ENCODE assay signal across 8 mouse cellular contexts in the genomic region with DNA sequence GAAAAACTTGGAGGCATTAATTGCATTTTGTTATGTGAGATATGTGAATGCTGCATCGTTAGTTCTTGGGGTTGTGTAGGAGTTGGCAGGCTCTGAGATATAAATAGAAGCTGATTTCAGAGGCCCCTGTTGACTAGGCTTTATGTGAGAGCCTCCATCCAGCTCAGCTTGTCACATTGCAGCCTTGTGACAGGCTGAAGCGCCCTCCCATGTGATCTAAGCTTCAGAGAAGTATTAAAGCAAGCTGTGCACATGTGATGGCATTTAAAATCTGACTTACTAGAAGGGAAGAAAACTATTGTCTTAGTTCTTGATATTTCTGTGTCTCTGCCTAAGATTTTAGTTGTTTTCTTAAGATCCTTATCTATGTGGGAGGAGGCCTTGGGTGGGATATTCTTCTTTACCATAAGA. TPM values are rescaled to one million over a fixed set of nuclear protein-coding genes. Genes with fewer than 3 reads are reported as not detected.
A peak's percentile ranks its signal among the peaks of the same experiment; 100 is the strongest.
DNase-seq lines count a peak whose midpoint lies in the region; ATAC-seq and TF ChIP-seq lines count a peak whose summit lies in the region.

No protein-coding gene starts in this region.

- DNase-seq in 3T3-L1 (ENCODE audit: low read depth, low spot score) = peak; percentile 87
- DNase-seq in adrenal gland, postnatal 10 days = peak; percentile 73
- peak; percentile 56 for DNase-seq in embryonic facial prominence, embryonic 10.5 days (ENCODE audit: low spot score)
- peak; percentile 38 for DNase-seq in left cerebral cortex, postnatal 4 days
- peak; percentile 42 for DNase-seq in midbrain, embryonic 10.5 days (ENCODE audit: low spot score)
- DNase-seq in right cerebral cortex, postnatal 4 days = peak; percentile 13

- H3K4me2 ChIP-seq in intestine, postnatal 0 days (replicated peaks; ENCODE audit: low read depth) = peak overlapping the region; percentile 64

- no peak for TF ChIP-seq CTCF in intestine, postnatal 0 days (IDR thresholded peaks at IDR 0.05; ENCODE audit: low read depth)

- no peaks in the 10 kb centered on the region for H3K27me3 ChIP-seq in embryonic facial prominence, embryonic 10.5 days (replicated peaks; ENCODE audit: low read depth, poor library complexity, severe bottlenecking)
- H3K27me3 ChIP-seq in intestine, postnatal 0 days (replicated peaks; ENCODE audit: control insufficient read depth, insufficient read depth, low read length) = no peaks in the 10 kb centered on the region
- no peaks in the 10 kb centered on the region for H3K27me3 ChIP-seq in midbrain, embryonic 10.5 days (ENCODE audit: low read depth, poor library complexity, severe bottlenecking)

- intact Hi-C loops in left cerebral cortex, postnatal 4 days (cut with DNase I) = loop anchor here (10.0 kb wide), 1 partner anchor 291 kb away; no protein-coding TSS in a partner anchor

- peak; percentile 21; the same call in 1 of the 2 replicates for ATAC-seq in granulocyte monocyte progenitor cell, adult 5-6 weeks (replicated peaks; ENCODE audit: poor library complexity, severe bottlenecking)
- ATAC-seq in intestine, postnatal 0 days = peak; percentile 15; the same call in 1 of the 2 replicates

- H3K36me3 ChIP-seq in embryonic facial prominence, embryonic 10.5 days (replicated peaks) = peaks cover 30% of the 10 kb centered on the region
- H3K36me3 ChIP-seq in intestine, postnatal 0 days (ENCODE audit: control insufficient read depth, insufficient read depth) = peaks cover 22% of the 10 kb centered on the region
- peaks cover 30% of the 10 kb centered on the region for H3K36me3 ChIP-seq in midbrain, embryonic 10.5 days

- H3K27ac ChIP-seq in embryonic facial prominence, embryonic 10.5 days (replicated peaks) = peak overlapping the region; percentile 44; the same call in 1 of the 2 replicates
- peak overlapping the region; percentile 55 for H3K27ac ChIP-seq in intestine, postnatal 0 days (ENCODE audit: low read depth, low read length)
- H3K27ac ChIP-seq in midbrain, embryonic 10.5 days (replicated peaks) = peak overlapping the region; percentile 100; the same call in 1 of the 2 replicates

- WGBS in embryonic facial prominence, embryonic 10.5 days = 2% methylated on average over 2 of the region's 2 CpGs
- WGBS in intestine, postnatal 0 days = 0% methylated on average over 2 of the region's 2 CpGs
- 3% methylated on average over 2 of the region's 2 CpGs for WGBS in midbrain, embryonic 10.5 days

- H3K4me3 ChIP-seq in embryonic facial prominence, embryonic 10.5 days = peak overlapping the region; percentile 92
- peak overlapping the region; percentile 72 for H3K4me3 ChIP-seq in intestine, postnatal 0 days (ENCODE audit: low read depth, low read length)
- peak overlapping the region; percentile 95 for H3K4me3 ChIP-seq in midbrain, embryonic 10.5 days

- peaks cover 17% of the 10 kb centered on the region for H3K4me1 ChIP-seq in embryonic facial prominence, embryonic 10.5 days
- H3K4me1 ChIP-seq in intestine, postnatal 0 days (replicated peaks; ENCODE audit: control insufficient read depth, insufficient read depth, low read length) = no peaks in the 10 kb centered on the region
- H3K4me1 ChIP-seq in midbrain, embryonic 10.5 days = peaks cover 27% of the 10 kb centered on the region

- H3K9ac ChIP-seq in intestine, postnatal 0 days (ENCODE audit: low read depth, low read length) = peak overlapping the region; percentile 31; the same call in 1 of the 2 replicates

- no peaks in the 10 kb centered on the region for H3K9me3 ChIP-seq in embryonic facial prominence, embryonic 10.5 days
- H3K9me3 ChIP-seq in intestine, postnatal 0 days (ENCODE audit: control insufficient read depth) = no peaks in the 10 kb centered on the region
- no peaks in the 10 kb centered on the region for H3K9me3 ChIP-seq in midbrain, embryonic 10.5 days (replicated peaks)

RNA-seq across cellular contexts. Expression of gene Zfand5, which starts 2.1 kb away (rescaled TPM):
- 100 to 1,000 TPM; 146 to 210 TPM for total RNA-seq in adrenal gland, postnatal 10 days (2021)
- 96.3 and 99.2 TPM in 2 replicates for polyA plus RNA-seq in embryonic facial prominence, embryonic 10.5 days (2016; fragmentation: Nextera tagmentation; extraction: Ambion mirVana)
- total RNA-seq in granulocyte monocyte progenitor cell, adult 5-6 weeks (2014; fragmentation: Nextera tagmentation) = 47.5 and 67.5 TPM in 2 replicates
- total RNA-seq in granulocyte monocyte progenitor cell, adult 5-6 weeks (2017) = 89.0 and 111 TPM in 2 replicates
- polyA plus RNA-seq in intestine, postnatal 0 days (2015; fragmentation: Nextera tagmentation; extraction: Ambion mirVana) = 93.4 and 95.9 TPM in 2 replicates
- 100 to 1,000 TPM; 154 to 163 TPM for total RNA-seq in left cerebral cortex, postnatal 4 days (2021)
- polyA plus RNA-seq in midbrain, embryonic 10.5 days (2016; fragmentation: Nextera tagmentation; extraction: Ambion mirVana) = 114 and 127 TPM in 2 replicates

Comparison
In these comparisons a context has a peak if more than half of its experiments do, and no peak if none do; other contexts are left out.
1. Peak in every context shown above with its lines: DNase-seq, ATAC-seq, H3K4me3 ChIP-seq and H3K27ac ChIP-seq.
2. DNase-seq: peak in every context shown above with its lines; median percentile 87 in 3T3-L1; 73 in adrenal gland, postnatal 10 days; 56 in embryonic facial prominence, embryonic 10.5 days; 42 in midbrain, embryonic 10.5 days; 38 in left cerebral cortex, postnatal 4 days; 13 in right cerebral cortex, postnatal 4 days.
3. H3K27ac ChIP-seq: peak in every context shown above with its lines; median percentile 100 in midbrain, embryonic 10.5 days; 55 in intestine, postnatal 0 days; 44 in embryonic facial prominence, embryonic 10.5 days.